Mouse (Mus musculus) liver, embryonic 14.5 days (tissue): ENCODE results near the gene Frem3.

Source experiments
- CTCF ChIP-seq: IDR thresholded peaks from 2 replicates; pipeline ENCODE4 v1.5.1; 2016; ENCODE audit warnings: antibody characterized with exemption, low read depth, control low read depth
- EP300 ChIP-seq: IDR thresholded peaks from 2 replicates; pipeline ENCODE4 v1.6.1; 2016; ENCODE audit warnings: antibody characterized with exemption, low read depth

DNA sequence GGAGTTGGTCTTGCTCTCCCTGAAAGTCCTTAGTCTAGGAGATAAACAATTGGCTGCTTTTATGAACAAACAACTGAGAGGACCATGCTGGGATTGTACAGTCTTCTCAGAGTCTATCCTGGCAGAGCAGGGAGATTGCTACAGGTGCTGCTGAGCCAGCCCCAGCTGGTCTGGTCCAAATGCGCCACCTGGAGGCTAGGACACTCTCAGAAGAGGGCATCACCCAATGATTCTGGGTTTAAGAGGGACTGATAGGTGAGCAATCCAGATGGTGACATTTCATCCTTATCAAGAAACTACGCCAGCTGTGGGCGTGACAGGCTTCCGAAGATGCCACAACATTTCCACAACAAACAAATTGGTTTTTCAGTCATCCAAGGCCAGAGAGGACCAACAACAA lies 77.3 kb downstream of the Frem3 start:
- TF ChIP-seq CTCF (peak; percentile 96), EP300 (peak; percentile 69)
